Mouse (Mus musculus): ENCODE measurements around the gene Cdkn1a. TPM values are rescaled to one million over a fixed set of nuclear protein-coding genes. Genes with fewer than 3 reads are reported as not detected.
"Not testable (repeated sequence)": the region's sequence is repeated elsewhere in the genome, so short reads cannot be mapped to it uniquely, and the experiment has no call there.

The Cdkn1a gene
- polyA plus RNA-seq, 1 experiment from 2014 or later: 29.3 TPM

- not testable (repeated sequence) for H3K36me3 ChIP-seq (ENCODE audit: poor library complexity, severe bottlenecking); H3K4me1 ChIP-seq; H3K27ac ChIP-seq; H3K27me3 ChIP-seq; H3K9me3 ChIP-seq (replicated peaks); ATAC-seq; H3K4me2 ChIP-seq; H3K9ac ChIP-seq; H3K4me3 ChIP-seq
- WGBS: 82% methylated on average over 6 of the region's 6 CpGs
These were observed 19.6 kb downstream of the Cdkn1a start for GRCm38 (mm10) chr17:29110356-29110755.

GRCm38 (mm10) chr17:29111332-29111731, 20.6 kb downstream of the Cdkn1a start:
- ATAC-seq: no peak
- WGBS: 90% methylated on average over 5 of the region's 5 CpGs
- Histone ChIP-seq H3K9ac (no peak overlapping the region), H3K9me3 (replicated peaks) (no peaks in the 10 kb centered on the region), H3K4me1 (no peaks in the 10 kb centered on the region), H3K27ac (no peak overlapping the region), H3K27me3 (no peaks in the 10 kb centered on the region), H3K4me2 (no peak overlapping the region), H3K4me3 (no peak overlapping the region), H3K36me3 (ENCODE audit: poor library complexity, severe bottlenecking) (no peaks in the 10 kb centered on the region)

- no peak within 1 kb of the TSS for H3K4me2 ChIP-seq
- H3K36me3 ChIP-seq (ENCODE audit: poor library complexity, severe bottlenecking): no peaks in the 10 kb centered on the region
- H3K9me3 ChIP-seq (replicated peaks): no peaks in the 10 kb centered on the region
- H3K9ac ChIP-seq: no peak within 1 kb of the TSS
- ATAC-seq: no peak
- H3K27ac ChIP-seq: no peak within 1 kb of the TSS
- H3K4me3 ChIP-seq: no peak within 1 kb of the TSS
- 95% methylated on average over 13 of the region's 13 CpGs for WGBS
- no peaks in the 10 kb centered on the region for H3K4me1 ChIP-seq
- no peaks in the 10 kb centered on the region for H3K27me3 ChIP-seq
These were observed 23.0 kb downstream of the Cdkn1a start, which contains the start of gene Rab44 for GRCm38 (mm10) chr17:29113591-29114352. Gene Rab44 (plus strand): TSS chr17:29114145.

GRCm38 (mm10) chr17:29116023-29116422, 25.2 kb downstream of the Cdkn1a start:
- Histone ChIP-seq H3K9me3 (replicated peaks) (no peaks in the 10 kb centered on the region), H3K27me3 (no peaks in the 10 kb centered on the region), H3K4me2 (no peak overlapping the region), H3K36me3 (ENCODE audit: poor library complexity, severe bottlenecking) (no peaks in the 10 kb centered on the region), H3K4me3 (no peak overlapping the region), H3K4me1 (no peaks in the 10 kb centered on the region), H3K27ac (no peak overlapping the region), H3K9ac (no peak overlapping the region)
- WGBS: 72% methylated on average over 12 of the region's 12 CpGs
- ATAC-seq: no peak

GRCm38 (mm10) chr17:29117006-29117648, 26.4 kb downstream of the Cdkn1a start:
- Histone ChIP-seq H3K9ac (no peak overlapping the region), H3K9me3 (replicated peaks) (no peaks in the 10 kb centered on the region), H3K4me1 (no peaks in the 10 kb centered on the region), H3K36me3 (ENCODE audit: poor library complexity, severe bottlenecking) (no peaks in the 10 kb centered on the region), H3K27ac (no peak overlapping the region), H3K4me2 (no peak overlapping the region), H3K27me3 (no peaks in the 10 kb centered on the region), H3K4me3 (no peak overlapping the region)
- 79% methylated on average over 8 of the region's 8 CpGs for WGBS
- no peak for ATAC-seq

GRCm38 (mm10) chr17:29118057-29118456, 27.3 kb downstream of the Cdkn1a start:
- H3K27ac ChIP-seq: no peak overlapping the region
- no peak for ATAC-seq
- 80% methylated on average over 5 of the region's 5 CpGs for WGBS
- H3K4me3 ChIP-seq: no peak overlapping the region
- no peak overlapping the region for H3K4me2 ChIP-seq
- H3K9me3 ChIP-seq (replicated peaks): no peaks in the 10 kb centered on the region
- H3K36me3 ChIP-seq (ENCODE audit: poor library complexity, severe bottlenecking): no peaks in the 10 kb centered on the region
- no peaks in the 10 kb centered on the region for H3K27me3 ChIP-seq
- H3K4me1 ChIP-seq: no peaks in the 10 kb centered on the region
- H3K9ac ChIP-seq: no peak overlapping the region

- no peak for ATAC-seq
- H3K9me3 ChIP-seq (replicated peaks): no peaks in the 10 kb centered on the region
- H3K27ac ChIP-seq: no peak overlapping the region
- no peak overlapping the region for H3K4me3 ChIP-seq
- H3K36me3 ChIP-seq (ENCODE audit: poor library complexity, severe bottlenecking): no peaks in the 10 kb centered on the region
- H3K4me2 ChIP-seq: no peak overlapping the region
- no peak overlapping the region for H3K9ac ChIP-seq
- WGBS: 53% methylated on average over 11 of the region's 12 CpGs
- H3K27me3 ChIP-seq: no peaks in the 10 kb centered on the region
- H3K4me1 ChIP-seq: no peaks in the 10 kb centered on the region
These were observed 29.9 kb downstream of the Cdkn1a start for GRCm38 (mm10) chr17:29120666-29121065.

GRCm38 (mm10) chr17:29122817-29123216, 32.0 kb downstream of the Cdkn1a start:
- Histone ChIP-seq H3K4me1 (no peaks in the 10 kb centered on the region), H3K27ac (no peak overlapping the region), H3K9ac (no peak overlapping the region), H3K4me3 (no peak overlapping the region), H3K9me3 (replicated peaks) (no peaks in the 10 kb centered on the region), H3K4me2 (no peak overlapping the region), H3K27me3 (no peaks in the 10 kb centered on the region), H3K36me3 (ENCODE audit: poor library complexity, severe bottlenecking) (no peaks in the 10 kb centered on the region)
- ATAC-seq: no peak
- 70% methylated on average over 6 of the region's 6 CpGs for WGBS

- WGBS: 84% methylated on average over 6 of the region's 6 CpGs
- H3K9me3 ChIP-seq (replicated peaks): no peaks in the 10 kb centered on the region
- H3K9ac ChIP-seq: no peak overlapping the region
- no peaks in the 10 kb centered on the region for H3K27me3 ChIP-seq
- H3K36me3 ChIP-seq (ENCODE audit: poor library complexity, severe bottlenecking): no peaks in the 10 kb centered on the region
- H3K4me2 ChIP-seq: no peak overlapping the region
- no peak overlapping the region for H3K4me3 ChIP-seq
- H3K4me1 ChIP-seq: no peaks in the 10 kb centered on the region
- no peak for ATAC-seq
- no peak overlapping the region for H3K27ac ChIP-seq
These were observed 32.9 kb downstream of the Cdkn1a start for GRCm38 (mm10) chr17:29123578-29124174.

- Histone ChIP-seq H3K36me3 (ENCODE audit: poor library complexity, severe bottlenecking) (no peaks in the 10 kb centered on the region), H3K4me1 (no peaks in the 10 kb centered on the region), H3K9me3 (replicated peaks) (no peaks in the 10 kb centered on the region), H3K27me3 (0 out of 2 replicates have a peak, but pooled peaks cover 2% of the 10 kb centered on the region), H3K9ac (no peak overlapping the region), H3K4me2 (no peak overlapping the region), H3K27ac (no peak overlapping the region), H3K4me3 (no peak overlapping the region)
- no peak for ATAC-seq
- WGBS: 92% methylated on average over 3 of the region's 3 CpGs
These were observed 35.8 kb downstream of the Cdkn1a start for GRCm38 (mm10) chr17:29126561-29126960.

- no peak overlapping the region for H3K4me2 ChIP-seq
- no peaks in the 10 kb centered on the region for H3K36me3 ChIP-seq (ENCODE audit: poor library complexity, severe bottlenecking)
- H3K9ac ChIP-seq: no peak overlapping the region
- peaks cover 6% of the 10 kb centered on the region; the same call in 1 of the 2 replicates for H3K4me1 ChIP-seq
- ATAC-seq: no peak
- WGBS: 24% methylated on average over 5 of the region's 5 CpGs
- 0 out of 2 replicates have a peak, but pooled peaks cover 2% of the 10 kb centered on the region for H3K27me3 ChIP-seq
- no peak overlapping the region for H3K27ac ChIP-seq
- H3K4me3 ChIP-seq: no peak overlapping the region
- no peaks in the 10 kb centered on the region for H3K9me3 ChIP-seq (replicated peaks)
These were observed 38.6 kb downstream of the Cdkn1a start for GRCm38 (mm10) chr17:29129341-29129740.

- 72% methylated on average over 5 of the region's 5 CpGs for WGBS
- Histone ChIP-seq H3K4me1 (peaks cover 6% of the 10 kb centered on the region; the same call in 1 of the 2 replicates), H3K4me3 (no peak overlapping the region), H3K27ac (no peak overlapping the region), H3K9ac (no peak overlapping the region), H3K27me3 (0 out of 2 replicates have a peak, but pooled peaks cover 2% of the 10 kb centered on the region), H3K36me3 (ENCODE audit: poor library complexity, severe bottlenecking) (no peaks in the 10 kb centered on the region), H3K9me3 (replicated peaks) (no peaks in the 10 kb centered on the region), H3K4me2 (no peak overlapping the region)
- ATAC-seq: no peak
These were observed 44.3 kb downstream of the Cdkn1a start for GRCm38 (mm10) chr17:29135066-29135465.

All from forebrain, embryonic 13.5 days (tissue).